Mouse (Mus musculus): ENCODE measurements around the gene Zfp568.

The Zfp568 gene

GRCm38 (mm10) chr7:29992698-29993097 lies 8.9 kb downstream of the Zfp568 start:
- no peak for DNase-seq (ENCODE audit: low spot score)

- DNase-seq (ENCODE audit: low spot score), result no peak
Measured at GRCm38 (mm10) chr7:29993340-29993739, 9.6 kb downstream of the Zfp568 start.

GRCm38 (mm10) chr7:29995134-29995533 lies 11.4 kb downstream of the Zfp568 start:
- no peak for DNase-seq (ENCODE audit: low spot score)

GRCm38 (mm10) chr7:30000601-30001000 lies 16.8 kb downstream of the Zfp568 start:
- DNase-seq (ENCODE audit: low spot score), result no peak

- DNase-seq (ENCODE audit: low spot score), result no peak
Measured at GRCm38 (mm10) chr7:30007601-30008000, 23.8 kb downstream of the Zfp568 start.

GRCm38 (mm10) chr7:30008020-30008690 lies 24.4 kb downstream of the Zfp568 start:
- no peak for DNase-seq (ENCODE audit: low spot score)

- DNase-seq (ENCODE audit: low spot score), result no peak
Measured at GRCm38 (mm10) chr7:30009321-30010085, 25.7 kb downstream of the Zfp568 start.

GRCm38 (mm10) chr7:30010551-30011195 lies 26.9 kb downstream of the Zfp568 start:
- no peak for DNase-seq (ENCODE audit: low spot score)

- DNase-seq (ENCODE audit: low spot score), result peak; percentile 57
Measured at GRCm38 (mm10) chr7:30012956-30013363, 29.2 kb downstream of the Zfp568 start.

- DNase-seq (ENCODE audit: low spot score), result no peak
Measured at GRCm38 (mm10) chr7:30017226-30017625, 33.5 kb downstream of the Zfp568 start.

GRCm38 (mm10) chr7:30019543-30019942 lies 35.8 kb downstream of the Zfp568 start:
- DNase-seq (ENCODE audit: low spot score), result no peak

- no peak for DNase-seq (ENCODE audit: low spot score)
Measured at GRCm38 (mm10) chr7:30023324-30023723, 39.6 kb downstream of the Zfp568 start.

- DNase-seq (ENCODE audit: low spot score), result no peak
Measured at GRCm38 (mm10) chr7:30023800-30024199, 40.0 kb downstream of the Zfp568 start.

- DNase-seq (ENCODE audit: low spot score), result no peak
Measured at GRCm38 (mm10) chr7:30025358-30025757, 41.6 kb downstream of the Zfp568 start.

- DNase-seq (ENCODE audit: low spot score), result no peak
Measured at GRCm38 (mm10) chr7:30027331-30027730, 43.6 kb downstream of the Zfp568 start.

- DNase-seq (ENCODE audit: low spot score), result no peak
Measured at GRCm38 (mm10) chr7:30028572-30028971, 44.8 kb downstream of the Zfp568 start.

GRCm38 (mm10) chr7:30030677-30031076 lies 46.9 kb downstream of the Zfp568 start:
- no peak for DNase-seq (ENCODE audit: low spot score)

GRCm38 (mm10) chr7:30031379-30031778 lies 47.6 kb downstream of the Zfp568 start:
- no peak for DNase-seq (ENCODE audit: low spot score)

- DNase-seq (ENCODE audit: low spot score), result no peak
Measured at GRCm38 (mm10) chr7:30034331-30034730, 50.6 kb downstream of the Zfp568 start.

- DNase-seq (ENCODE audit: low spot score), result no peak
Measured at GRCm38 (mm10) chr7:30044354-30044753, 60.6 kb downstream of the Zfp568 start.

- DNase-seq (ENCODE audit: low spot score), result no peak
Measured at GRCm38 (mm10) chr7:30048126-30048525, 64.4 kb downstream of the Zfp568 start.

- peak; percentile 91 for DNase-seq (ENCODE audit: low spot score)
Measured at GRCm38 (mm10) chr7:30050882-30051548, 67.3 kb downstream of the Zfp568 start, which contains the start of gene Zfp14. Gene Zfp14 (minus strand): TSS chr7:30051380.

All from testis, postnatal 10 days (tissue).